Mouse (Mus musculus) CH12.LX (cell line): ENCODE measurements at regions not wholly inside any gene's neighbourhood (a gene's known extent, or its start where the extent isn't known, plus 50 kb on each side); places are given as distances from the start of the nearest gene placed in this dataset.

ENCODE experiments used
- DNase-seq: peaks from one replicate; pipeline ENCODE4 v3.0.0-alpha.2; 2013; ENCODE audit errors: extremely low read depth
- H3K27ac ChIP-seq: 2 replicates; pipeline ENCODE4 v1.5.1; 2012; ENCODE audit warnings: low read depth, mild to moderate bottlenecking, control low read depth, moderate library complexity; ENCODE audit not compliant: insufficient read depth
- H3K27me3 ChIP-seq: replicated peaks from 2 replicates; pipeline ENCODE3; 2012; ENCODE audit warnings: inconsistent platforms
- H3K36me3 ChIP-seq, 2 experiments: replicated peaks in 1 of 2; 2 replicates each; pipeline versions ENCODE3 to v1.6.1; 2012; ENCODE audit warnings: inconsistent platforms in 1 of 2, low read length in 1 of 2, mild to moderate bottlenecking in 1 of 2, mixed read lengths in 1 of 2, moderate library complexity in 1 of 2; ENCODE audit not compliant: control insufficient read depth in 1 of 2, insufficient read depth in 1 of 2
- H3K4me1 ChIP-seq, 2 experiments: 2 replicates each; pipeline ENCODE4 v1.6.1; 2012; ENCODE audit warnings: inconsistent platforms in 1 of 2, moderate library complexity in 1 of 2; ENCODE audit not compliant: insufficient read depth in 2 of 2, control insufficient read depth in 1 of 2
- H3K4me2 ChIP-seq: 2 replicates; pipeline ENCODE4 v1.6.1; 2012; ENCODE audit warnings: low read depth, mild to moderate bottlenecking, control low read depth; ENCODE audit not compliant: poor library complexity, insufficient read depth, severe bottlenecking
- H3K4me3 ChIP-seq, 3 experiments: fragments of 150-350 bp in 1 of 3; sonication (generic) in 1 of 3; replicated peaks in 1 of 3; 2 replicates each; pipeline versions ENCODE3 to v1.5.1; 2011 to 2012; ENCODE audit warnings: low read depth in 2 of 3, low read length in 2 of 3, mild to moderate bottlenecking in 2 of 3, moderate library complexity in 2 of 3, control low read depth in 1 of 3, improper control_type of control experiment in 1 of 3, inconsistent platforms in 1 of 3, mixed read lengths in 1 of 3; ENCODE audit not compliant: poor library complexity in 1 of 3
- H3K79me2 ChIP-seq: replicated peaks from 2 replicates; pipeline ENCODE4 v1.6.1; 2012; ENCODE audit warnings: mild to moderate bottlenecking, moderate library complexity; ENCODE audit not compliant: control insufficient read depth, poor library complexity, insufficient read depth, severe bottlenecking; ENCODE audit errors: extremely low read depth
- H3K9ac ChIP-seq: 2 replicates; pipeline ENCODE4 v1.6.1; 2012; ENCODE audit warnings: low read depth, mild to moderate bottlenecking, control low read depth, moderate library complexity; ENCODE audit not compliant: insufficient read depth
- H3K9me3 ChIP-seq: replicated peaks from 2 replicates; pipeline ENCODE3; 2012; ENCODE audit warnings: low read length, inconsistent platforms, mixed read lengths
- BHLHE40 ChIP-seq: IDR thresholded peaks from 2 replicates; pipeline ENCODE4 v1.6.1; 2011; ENCODE audit warnings: mild to moderate bottlenecking, low read depth, low read length, improper control_type of control experiment
- CHD1 ChIP-seq: IDR thresholded peaks from 2 replicates; pipeline ENCODE4 v1.6.1; 2012; ENCODE audit warnings: low read depth, low read length, improper control_type of control experiment, inconsistent platforms
- ELF1 ChIP-seq: IDR thresholded peaks from 2 replicates; pipeline ENCODE4 v1.6.1; 2014; ENCODE audit warnings: low read depth, mild to moderate bottlenecking, inconsistent platforms, low read length, improper control_type of control experiment
- EP300 ChIP-seq: IDR thresholded peaks from 2 replicates; pipeline ENCODE4 v1.6.1; 2011; ENCODE audit warnings: low read length, improper control_type of control experiment
- JUN ChIP-seq: IDR thresholded peaks from 2 replicates; pipeline ENCODE4 v1.6.1; 2011; ENCODE audit warnings: low read depth, mild to moderate bottlenecking, low read length, improper control_type of control experiment, moderate library complexity; ENCODE audit not compliant: insufficient read depth
- MAX ChIP-seq: IDR thresholded peaks from 2 replicates; pipeline ENCODE4 v1.6.1; 2011; ENCODE audit warnings: low read length, improper control_type of control experiment
- MAZ ChIP-seq: IDR thresholded peaks from 2 replicates; pipeline ENCODE4 v1.6.1; 2012; ENCODE audit warnings: low read depth, mild to moderate bottlenecking, inconsistent platforms, low read length, improper control_type of control experiment, moderate library complexity
- MEF2A ChIP-seq: IDR thresholded peaks from 2 replicates; pipeline ENCODE4 v1.6.1; 2014; ENCODE audit warnings: low read depth, mild to moderate bottlenecking, inconsistent platforms, low read length, improper control_type of control experiment, borderline replicate concordance
- MYC ChIP-seq: IDR thresholded peaks from 2 replicates; pipeline ENCODE4 v1.6.1; 2011; ENCODE audit warnings: low read depth, mild to moderate bottlenecking, improper control_type of control experiment, low read length
- NELFE ChIP-seq: IDR thresholded peaks from 2 replicates; pipeline ENCODE4 v1.6.1; 2011; ENCODE audit warnings: low read depth, low read length, improper control_type of control experiment
- NRF1 ChIP-seq: IDR thresholded peaks from 2 replicates; pipeline ENCODE4 v1.6.1; 2014; ENCODE audit warnings: low read depth, mild to moderate bottlenecking, inconsistent platforms, low read length, improper control_type of control experiment, moderate library complexity
- PAX5 ChIP-seq: IDR thresholded peaks from 2 replicates; pipeline ENCODE4 v1.6.1; 2012; ENCODE audit warnings: low read length, inconsistent platforms, mixed read lengths
- POLR2AphosphoS2 ChIP-seq: IDR thresholded peaks from 2 replicates; pipeline ENCODE4 v1.6.1; 2011; ENCODE audit warnings: low read depth, low read length, improper control_type of control experiment
- RCOR1 ChIP-seq: conservative IDR thresholded peaks from 2 replicates; pipeline ENCODE4 v1.6.1; 2012; ENCODE audit warnings: low read depth, mild to moderate bottlenecking, inconsistent platforms, low read length, improper control_type of control experiment
- TCF12 ChIP-seq: IDR thresholded peaks from 2 replicates; pipeline ENCODE4 v1.6.1; 2014; ENCODE audit warnings: low read depth, mild to moderate bottlenecking, inconsistent platforms, low read length, improper control_type of control experiment
- UBTF ChIP-seq: IDR thresholded peaks from 2 replicates; pipeline ENCODE4 v1.6.1; 2012; ENCODE audit warnings: low read depth, mild to moderate bottlenecking, inconsistent platforms, low read length, improper control_type of control experiment, moderate library complexity
- USF1 ChIP-seq: IDR thresholded peaks from 2 replicates; pipeline ENCODE4 v1.6.1; 2014; ENCODE audit warnings: low read depth, mild to moderate bottlenecking, inconsistent platforms, low read length, improper control_type of control experiment
- dilution Hi-C: fragments of 300-500 bp; cut with MboI; formaldehyde crosslinking; loops from 2 replicates; pipeline ENCODE4 v1.14.3; 2020; ENCODE audit warnings: low sequenced_read_pairs; ENCODE audit not compliant: extremely low pct_unique_long_range_greater_than_20kb, extremely low pct_ligation_motif_present
- in situ Hi-C: fragments of 300-500 bp; cut with MboI; formaldehyde crosslinking; loops from 3 replicates; pipeline ENCODE4 v1.14.3; 2019; ENCODE audit warnings: low sequenced_read_pairs, low pct_ligation_motif_present, low pct_unique_long_range_greater_than_20kb, mixed read lengths

- peak; percentile 24 for DNase-seq
- Histone ChIP-seq H3K36me3 (no peaks in the 10 kb centered on the region), H3K79me2 (no peaks in the 10 kb centered on the region), H3K27ac (no peak overlapping the region), H3K4me2 (peak overlapping the region; percentile 13; the same call in 1 of the 2 replicates), H3K27me3 (no peaks in the 10 kb centered on the region), H3K9me3 (no peaks in the 10 kb centered on the region), H3K9ac (no peak overlapping the region), H3K4me3 (no peak overlapping the region), H3K4me1 (peaks cover 0 to 12% of the 10 kb centered on the region in 2 experiments; a peak in 2 of 4 replicates)
- TF ChIP-seq MEF2A (peak; percentile 51; the same call in 1 of the 2 replicates), USF1 (no peak)
- in situ Hi-C loops: no loop called here
- dilution Hi-C loops: no loop called here
Measured at GRCm38 (mm10) chr9:34186314-34186713, 299.4 kb upstream of the Kirrel3 start.

DNA sequence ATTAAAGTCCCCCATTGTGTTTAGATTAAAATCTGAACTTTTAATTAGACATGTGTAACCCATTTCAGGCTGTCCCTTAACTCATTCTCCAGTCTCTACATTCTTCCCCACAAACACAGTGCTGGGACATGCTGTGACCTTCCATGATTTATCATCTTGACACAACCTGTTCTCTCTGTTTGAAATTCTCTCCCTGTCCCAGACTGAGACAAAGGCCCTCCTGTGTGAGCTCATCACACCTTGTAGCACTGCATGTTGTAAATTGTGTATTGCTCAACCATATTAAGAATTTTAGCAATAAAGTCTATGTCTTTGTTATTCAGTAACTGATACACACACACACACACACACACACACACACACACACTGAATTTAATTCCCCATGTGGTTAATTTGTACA lies 293.2 kb upstream of the Kirrel3 start:
- H3K9ac ChIP-seq: no peak overlapping the region
- no peak for TF ChIP-seq PAX5
- TF ChIP-seq TCF12: no peak
- TF ChIP-seq EP300: no peak
- TF ChIP-seq UBTF: no peak
- TF ChIP-seq NRF1: no peak
- H3K4me1 ChIP-seq: no peaks in the 10 kb centered on the region
- no peaks in the 10 kb centered on the region for H3K79me2 ChIP-seq
- H3K4me3 ChIP-seq: no peak overlapping the region
- H3K27me3 ChIP-seq: no peaks in the 10 kb centered on the region
- in situ Hi-C loops (no loop called here), dilution Hi-C loops (no loop called here)
- H3K27ac ChIP-seq: no peak overlapping the region
- H3K9me3 ChIP-seq: no peaks in the 10 kb centered on the region
- DNase-seq: no peak
- H3K4me2 ChIP-seq: no peak overlapping the region
- H3K36me3 ChIP-seq: no peaks in the 10 kb centered on the region

- Histone ChIP-seq H3K36me3 (no peaks in the 10 kb centered on the region), H3K79me2 (no peaks in the 10 kb centered on the region), H3K4me3 (no peak overlapping the region), H3K27me3 (no peaks in the 10 kb centered on the region), H3K9ac (no peak overlapping the region), H3K9me3 (no peaks in the 10 kb centered on the region), H3K4me1 (no peaks in the 10 kb centered on the region), H3K27ac (no peak overlapping the region), H3K4me2 (no peak overlapping the region)
- dilution Hi-C loops (no loop called here), in situ Hi-C loops (no loop called here)
- no peak for TF ChIP-seq POLR2AphosphoS2
- no peak for TF ChIP-seq ELF1
- TF ChIP-seq MAZ: no peak
- no peak for TF ChIP-seq BHLHE40
- no peak for TF ChIP-seq EP300
- no peak for TF ChIP-seq CHD1
- TF ChIP-seq NRF1: no peak
- no peak for TF ChIP-seq MYC
- no peak for TF ChIP-seq RCOR1
- TF ChIP-seq MAX: no peak
- TF ChIP-seq PAX5: no peak
- no peak for TF ChIP-seq JUN
- TF ChIP-seq NELFE: no peak
- no peak for DNase-seq
Measured at GRCm38 (mm10) chr9:34202122-34202941, 283.4 kb upstream of the Kirrel3 start.
